Mouse (Mus musculus) E14TG2a.4 (cell line): Measurements from ENCODE around the gene Adamts6.

ENCODE experiments used
- H3K27me3 ChIP-seq: 2 replicates; pipeline ENCODE4 v1.6.1; 2014; ENCODE audit warnings: low read length, control low read depth; ENCODE audit not compliant: insufficient read depth
- H3K36me3 ChIP-seq: 2 replicates; pipeline ENCODE4 v1.6.1; 2014; ENCODE audit warnings: low read length, control low read depth; ENCODE audit not compliant: insufficient read depth
- H3K4me1 ChIP-seq: replicated peaks from 2 replicates; pipeline ENCODE4 v1.6.1; 2014; ENCODE audit warnings: low read depth, low read length, control low read depth
- H3K4me3 ChIP-seq: replicated peaks from 2 replicates; pipeline ENCODE4 v1.5.1; 2014; ENCODE audit warnings: mild to moderate bottlenecking, low read length
- H3K9me3 ChIP-seq: 2 replicates; pipeline ENCODE4 v1.6.1; 2014; ENCODE audit warnings: low read length, control low read depth
- CTCF ChIP-seq: conservative IDR thresholded peaks from 2 replicates; pipeline ENCODE4 v1.5.1; 2014; ENCODE audit warnings: low read length
- NANOG ChIP-seq: IDR thresholded peaks from 2 replicates; pipeline ENCODE4 v1.6.1; 2014; ENCODE audit warnings: borderline replicate concordance, low read length, mixed read lengths
- POU5F1 ChIP-seq: IDR thresholded peaks from 2 replicates; pipeline ENCODE4 v1.6.1; 2014; ENCODE audit warnings: low read length, borderline replicate concordance

Adamts6 gene

DNA sequence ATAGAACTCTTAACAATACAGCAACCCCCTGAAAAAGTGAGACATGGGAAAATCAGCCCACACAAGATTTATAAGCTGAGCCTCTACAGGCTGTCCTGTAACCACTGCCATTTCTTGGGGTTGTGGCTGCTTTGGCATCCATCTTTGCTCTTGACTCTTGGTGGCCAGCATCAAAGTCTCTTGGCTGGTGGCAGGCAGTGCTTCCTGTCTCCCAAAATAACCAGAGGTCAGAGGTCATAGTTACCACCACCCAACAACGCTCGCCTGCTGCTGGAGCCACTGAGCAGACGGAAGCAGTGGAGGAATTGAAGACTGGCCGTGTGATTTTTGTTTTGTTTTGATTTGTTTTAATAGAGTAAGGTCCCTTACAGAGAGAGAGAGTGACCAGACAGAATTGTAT lies 228.5 kb downstream of the Adamts6 start:
- Histone ChIP-seq H3K36me3 (no peaks in the 10 kb centered on the region), H3K4me3 (no peak overlapping the region), H3K27me3 (peaks cover 3% of the 10 kb centered on the region; the same call in 1 of the 2 replicates), H3K9me3 (peaks cover 13% of the 10 kb centered on the region), H3K4me1 (peaks cover 17% of the 10 kb centered on the region)
- no peak for TF ChIP-seq CTCF
- no peak for TF ChIP-seq NANOG
- no peak for TF ChIP-seq POU5F1

GRCm38 (mm10) chr13:104516766-104517364 lies 229.2 kb downstream of the Adamts6 start:
- Histone ChIP-seq H3K9me3 (peaks cover 13% of the 10 kb centered on the region), H3K36me3 (no peaks in the 10 kb centered on the region), H3K4me3 (no peak overlapping the region), H3K27me3 (peaks cover 3% of the 10 kb centered on the region; the same call in 1 of the 2 replicates), H3K4me1 (peaks cover 17% of the 10 kb centered on the region)
- TF ChIP-seq CTCF (no peak), NANOG (no peak), POU5F1 (no peak)

- TF ChIP-seq NANOG: no peak
- no peak for TF ChIP-seq POU5F1
- no peak for TF ChIP-seq CTCF
- Histone ChIP-seq H3K4me1 (peaks cover 17% of the 10 kb centered on the region), H3K27me3 (no peaks in the 10 kb centered on the region), H3K4me3 (peak overlapping the region; percentile 73), H3K36me3 (no peaks in the 10 kb centered on the region), H3K9me3 (peaks cover 13% of the 10 kb centered on the region)
Measured at GRCm38 (mm10) chr13:104517638-104518311, 230.1 kb downstream of the Adamts6 start.

GRCm38 (mm10) chr13:104518312-104519005 lies 230.8 kb downstream of the Adamts6 start:
- H3K4me3 ChIP-seq: peak overlapping the region; percentile 73
- no peaks in the 10 kb centered on the region for H3K27me3 ChIP-seq
- H3K4me1 ChIP-seq: peaks cover 17% of the 10 kb centered on the region
- no peak for TF ChIP-seq POU5F1
- TF ChIP-seq CTCF: no peak
- no peak for TF ChIP-seq NANOG
- no peaks in the 10 kb centered on the region for H3K36me3 ChIP-seq
- H3K9me3 ChIP-seq: peaks cover 13% of the 10 kb centered on the region

GRCm38 (mm10) chr13:104519006-104519695 lies 231.5 kb downstream of the Adamts6 start:
- Histone ChIP-seq H3K4me1 (peaks cover 17% of the 10 kb centered on the region), H3K9me3 (peaks cover 13% of the 10 kb centered on the region), H3K27me3 (no peaks in the 10 kb centered on the region), H3K36me3 (no peaks in the 10 kb centered on the region), H3K4me3 (no peak overlapping the region)
- no peak for TF ChIP-seq CTCF
- TF ChIP-seq POU5F1: no peak
- no peak for TF ChIP-seq NANOG

DNA sequence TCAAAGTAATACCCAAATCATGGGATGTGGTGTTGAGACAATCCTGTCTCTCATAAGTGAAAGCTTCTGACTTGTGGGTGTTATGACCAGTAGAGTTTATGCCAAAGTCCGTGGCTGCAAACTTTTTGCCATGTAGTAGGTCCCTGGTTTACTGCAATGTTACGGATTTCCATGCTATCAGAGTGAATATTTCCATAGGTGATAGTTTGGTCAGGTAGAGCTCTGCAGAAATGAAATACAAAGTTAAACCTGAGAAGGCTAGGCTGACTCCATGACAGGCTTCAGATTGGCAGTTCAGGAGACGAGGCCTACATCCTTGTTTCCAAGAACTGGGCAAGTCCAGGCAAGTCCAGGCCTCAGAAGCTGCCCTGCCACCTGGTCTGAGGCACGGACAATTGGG lies 232.3 kb downstream of the Adamts6 start:
- no peak overlapping the region for H3K4me3 ChIP-seq
- TF ChIP-seq CTCF (no peak), POU5F1 (no peak), NANOG (no peak)
- H3K4me1 ChIP-seq: peaks cover 17% of the 10 kb centered on the region

DNA sequence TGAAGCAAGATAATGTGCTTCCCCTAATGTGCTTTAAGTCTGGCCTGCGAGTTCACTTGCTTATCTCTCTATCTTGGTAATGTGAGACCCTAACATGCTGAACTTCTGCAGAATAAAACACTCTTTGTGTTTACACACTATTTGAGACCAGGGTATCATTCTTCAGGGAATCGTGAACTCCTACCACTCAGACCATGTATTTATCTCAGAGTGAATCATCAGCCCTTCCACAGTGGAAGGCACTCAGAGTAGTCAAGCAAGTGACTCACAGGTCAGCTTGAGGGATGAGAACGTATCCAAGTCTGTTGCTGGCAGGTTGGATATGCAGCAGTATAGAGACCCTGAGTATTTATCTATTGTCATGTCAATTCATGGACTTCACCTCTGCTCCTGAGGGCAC lies 232.8 kb downstream of the Adamts6 start:
- Histone ChIP-seq H3K9me3 (peaks cover 13% of the 10 kb centered on the region), H3K36me3 (no peaks in the 10 kb centered on the region), H3K4me3 (no peak overlapping the region), H3K4me1 (peaks cover 17% of the 10 kb centered on the region), H3K27me3 (no peaks in the 10 kb centered on the region)
- TF ChIP-seq CTCF: no peak
- no peak for TF ChIP-seq NANOG
- no peak for TF ChIP-seq POU5F1

More for the DNA sequence above, 232.3 kb downstream of the Adamts6 start:
- Histone ChIP-seq H3K36me3 (no peaks in the 10 kb centered on the region), H3K27me3 (no peaks in the 10 kb centered on the region), H3K9me3 (peaks cover 13% of the 10 kb centered on the region)

DNA sequence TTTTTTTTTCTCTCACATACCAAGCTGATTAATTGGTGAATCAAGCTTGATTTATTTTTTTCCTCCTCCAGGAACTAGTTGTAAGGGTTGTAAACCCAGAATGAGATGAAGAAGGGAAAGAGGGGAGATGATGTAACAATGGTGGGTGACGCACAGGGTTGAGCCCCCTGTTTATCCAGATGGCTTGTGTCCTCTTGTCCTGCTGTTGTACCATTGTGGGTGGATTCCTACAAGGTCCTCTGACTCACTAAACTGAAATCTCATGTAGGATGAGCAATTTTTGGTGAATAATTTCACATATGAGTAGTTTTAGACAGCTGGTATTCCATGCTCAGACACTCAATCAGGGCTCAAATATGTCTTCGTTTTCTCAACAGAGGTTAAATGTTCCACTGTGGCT lies 233.9 kb downstream of the Adamts6 start:
- H3K4me3 ChIP-seq: no peak overlapping the region
- no peaks in the 10 kb centered on the region for H3K27me3 ChIP-seq
- peaks cover 13% of the 10 kb centered on the region for H3K9me3 ChIP-seq
- no peaks in the 10 kb centered on the region for H3K36me3 ChIP-seq
- no peak for TF ChIP-seq POU5F1
- no peak for TF ChIP-seq CTCF
- TF ChIP-seq NANOG: no peak
- peaks cover 17% of the 10 kb centered on the region for H3K4me1 ChIP-seq
